Mouse (Mus musculus): ENCODE results near the gene Gm17361.
"Not testable (repeated sequence)": the region's sequence is repeated elsewhere in the genome, so short reads cannot be mapped to it uniquely, and the experiment has no call there.

The Gm17361 gene

GRCm38 (mm10) chrX:125003863-125004262, at the start of gene Gm17361:
Gene Gm17361, plus strand, starts transcription at chrX:125004163.
- DNase-seq (ENCODE audit: low spot score), result not testable (repeated sequence)

Measured in testis, postnatal 14 days (tissue).